Mouse (Mus musculus) CH12.LX (cell line): ENCODE measurements at regions not wholly inside any gene's neighbourhood (a gene's known extent, or its start where the extent isn't known, plus 50 kb on each side); places are given as distances from the start of the nearest gene placed in this dataset.

Source experiments
- DNase-seq: peaks from one replicate; pipeline ENCODE4 v3.0.0-alpha.2; 2013; ENCODE audit errors: extremely low read depth
- H3K27ac ChIP-seq: 2 replicates; pipeline ENCODE4 v1.5.1; 2012; ENCODE audit warnings: low read depth, mild to moderate bottlenecking, control low read depth, moderate library complexity; ENCODE audit not compliant: insufficient read depth
- H3K27me3 ChIP-seq: replicated peaks from 2 replicates; pipeline ENCODE3; 2012; ENCODE audit warnings: inconsistent platforms
- H3K36me3 ChIP-seq, 2 experiments: replicated peaks in 1 of 2; 2 replicates each; pipeline versions ENCODE3 to v1.6.1; 2012; ENCODE audit warnings: inconsistent platforms in 1 of 2, low read length in 1 of 2, mild to moderate bottlenecking in 1 of 2, mixed read lengths in 1 of 2, moderate library complexity in 1 of 2; ENCODE audit not compliant: control insufficient read depth in 1 of 2, insufficient read depth in 1 of 2
- H3K4me1 ChIP-seq, 2 experiments: 2 replicates each; pipeline ENCODE4 v1.6.1; 2012; ENCODE audit warnings: inconsistent platforms in 1 of 2, moderate library complexity in 1 of 2; ENCODE audit not compliant: insufficient read depth in 2 of 2, control insufficient read depth in 1 of 2
- H3K4me2 ChIP-seq: 2 replicates; pipeline ENCODE4 v1.6.1; 2012; ENCODE audit warnings: low read depth, mild to moderate bottlenecking, control low read depth; ENCODE audit not compliant: poor library complexity, insufficient read depth, severe bottlenecking
- H3K4me3 ChIP-seq, 3 experiments: fragments of 150-350 bp in 1 of 3; sonication (generic) in 1 of 3; replicated peaks in 1 of 3; 2 replicates each; pipeline versions ENCODE3 to v1.5.1; 2011 to 2012; ENCODE audit warnings: low read depth in 2 of 3, low read length in 2 of 3, mild to moderate bottlenecking in 2 of 3, moderate library complexity in 2 of 3, control low read depth in 1 of 3, improper control_type of control experiment in 1 of 3, inconsistent platforms in 1 of 3, mixed read lengths in 1 of 3; ENCODE audit not compliant: poor library complexity in 1 of 3
- H3K79me2 ChIP-seq: replicated peaks from 2 replicates; pipeline ENCODE4 v1.6.1; 2012; ENCODE audit warnings: mild to moderate bottlenecking, moderate library complexity; ENCODE audit not compliant: control insufficient read depth, poor library complexity, insufficient read depth, severe bottlenecking; ENCODE audit errors: extremely low read depth
- H3K9ac ChIP-seq: 2 replicates; pipeline ENCODE4 v1.6.1; 2012; ENCODE audit warnings: low read depth, mild to moderate bottlenecking, control low read depth, moderate library complexity; ENCODE audit not compliant: insufficient read depth
- H3K9me3 ChIP-seq: replicated peaks from 2 replicates; pipeline ENCODE3; 2012; ENCODE audit warnings: low read length, inconsistent platforms, mixed read lengths
- CHD1 ChIP-seq: IDR thresholded peaks from 2 replicates; pipeline ENCODE4 v1.6.1; 2012; ENCODE audit warnings: low read depth, low read length, improper control_type of control experiment, inconsistent platforms
- CTCF ChIP-seq, 2 experiments: IDR thresholded peaks in 1 of 2; conservative IDR thresholded peaks in 1 of 2; 2 replicates each; pipeline ENCODE4 v1.5.1; 2011 to 2012; ENCODE audit warnings: low read depth in 2 of 2, low read length in 2 of 2, improper control_type of control experiment in 1 of 2, inconsistent platforms in 1 of 2, mild to moderate bottlenecking in 1 of 2, moderate library complexity in 1 of 2
- E2F4 ChIP-seq: IDR thresholded peaks from 2 replicates; pipeline ENCODE4 v1.6.1; 2011; ENCODE audit warnings: low read depth, low read length, improper control_type of control experiment; ENCODE audit not compliant: insufficient replicate concordance
- ELF1 ChIP-seq: IDR thresholded peaks from 2 replicates; pipeline ENCODE4 v1.6.1; 2014; ENCODE audit warnings: low read depth, mild to moderate bottlenecking, inconsistent platforms, low read length, improper control_type of control experiment
- ETS1 ChIP-seq: conservative IDR thresholded peaks from 2 replicates; pipeline ENCODE4 v1.6.1; 2012; ENCODE audit warnings: low read depth, mild to moderate bottlenecking, inconsistent platforms, low read length, improper control_type of control experiment, moderate library complexity
- GABPA ChIP-seq: IDR thresholded peaks from 2 replicates; pipeline ENCODE4 v1.6.1; 2012; ENCODE audit warnings: low read depth, low read length, improper control_type of control experiment, inconsistent platforms; ENCODE audit not compliant: insufficient replicate concordance
- HCFC1 ChIP-seq: IDR thresholded peaks from 2 replicates; pipeline ENCODE4 v1.6.1; 2012; ENCODE audit warnings: low read depth, mild to moderate bottlenecking, inconsistent platforms, low read length, improper control_type of control experiment
- JUN ChIP-seq: IDR thresholded peaks from 2 replicates; pipeline ENCODE4 v1.6.1; 2011; ENCODE audit warnings: low read depth, mild to moderate bottlenecking, low read length, improper control_type of control experiment, moderate library complexity; ENCODE audit not compliant: insufficient read depth
- JUND ChIP-seq: conservative IDR thresholded peaks from 2 replicates; pipeline ENCODE4 v1.6.1; 2011; ENCODE audit warnings: low read depth, low read length, improper control_type of control experiment
- MAFK ChIP-seq: IDR thresholded peaks from 2 replicates; pipeline ENCODE4 v1.6.1; 2011; ENCODE audit warnings: low read length, improper control_type of control experiment; ENCODE audit not compliant: insufficient replicate concordance
- MAZ ChIP-seq: IDR thresholded peaks from 2 replicates; pipeline ENCODE4 v1.6.1; 2012; ENCODE audit warnings: low read depth, mild to moderate bottlenecking, inconsistent platforms, low read length, improper control_type of control experiment, moderate library complexity
- PAX5 ChIP-seq: IDR thresholded peaks from 2 replicates; pipeline ENCODE4 v1.6.1; 2012; ENCODE audit warnings: low read length, inconsistent platforms, mixed read lengths
- POLR2A ChIP-seq: IDR thresholded peaks from 2 replicates; pipeline ENCODE4 v1.6.1; 2011; ENCODE audit warnings: low read depth, mild to moderate bottlenecking, improper control_type of control experiment, low read length
- RAD21 ChIP-seq: IDR thresholded peaks from 2 replicates; pipeline ENCODE4 v1.6.1; 2011; ENCODE audit warnings: low read depth, mild to moderate bottlenecking, low read length, improper control_type of control experiment, moderate library complexity
- RCOR1 ChIP-seq: conservative IDR thresholded peaks from 2 replicates; pipeline ENCODE4 v1.6.1; 2012; ENCODE audit warnings: low read depth, mild to moderate bottlenecking, inconsistent platforms, low read length, improper control_type of control experiment
- SIN3A ChIP-seq: IDR thresholded peaks from 2 replicates; pipeline ENCODE4 v1.6.1; 2012; ENCODE audit warnings: low read length, improper control_type of control experiment, inconsistent platforms
- SMC3 ChIP-seq: IDR thresholded peaks from 2 replicates; pipeline ENCODE4 v1.6.1; 2011; ENCODE audit warnings: low read depth, low read length, improper control_type of control experiment
- TCF12 ChIP-seq: IDR thresholded peaks from 2 replicates; pipeline ENCODE4 v1.6.1; 2014; ENCODE audit warnings: low read depth, mild to moderate bottlenecking, inconsistent platforms, low read length, improper control_type of control experiment
- UBTF ChIP-seq: IDR thresholded peaks from 2 replicates; pipeline ENCODE4 v1.6.1; 2012; ENCODE audit warnings: low read depth, mild to moderate bottlenecking, inconsistent platforms, low read length, improper control_type of control experiment, moderate library complexity
- ZC3H11A ChIP-seq: IDR thresholded peaks from 2 replicates; pipeline ENCODE4 v1.6.1; 2012; ENCODE audit warnings: low read depth, mild to moderate bottlenecking, inconsistent platforms, low read length, improper control_type of control experiment
- ZKSCAN1 ChIP-seq: IDR thresholded peaks from 2 replicates; pipeline ENCODE4 v1.6.1; 2012; ENCODE audit warnings: low read depth, inconsistent platforms, low read length, improper control_type of control experiment, borderline replicate concordance
- ZNF384 ChIP-seq: IDR thresholded peaks from 2 replicates; pipeline ENCODE4 v1.6.1; 2012; ENCODE audit warnings: low read depth, low read length, improper control_type of control experiment, inconsistent platforms
- dilution Hi-C: fragments of 300-500 bp; cut with MboI; formaldehyde crosslinking; loops from 2 replicates; pipeline ENCODE4 v1.14.3; 2020; ENCODE audit warnings: low sequenced_read_pairs; ENCODE audit not compliant: extremely low pct_unique_long_range_greater_than_20kb, extremely low pct_ligation_motif_present
- in situ Hi-C: fragments of 300-500 bp; cut with MboI; formaldehyde crosslinking; loops from 3 replicates; pipeline ENCODE4 v1.14.3; 2019; ENCODE audit warnings: low sequenced_read_pairs, low pct_ligation_motif_present, low pct_unique_long_range_greater_than_20kb, mixed read lengths

- no peaks in the 10 kb centered on the region for H3K27me3 ChIP-seq
- no peak overlapping the region for H3K9ac ChIP-seq
- dilution Hi-C loops (no loop called here), in situ Hi-C loops (no loop called here)
- H3K27ac ChIP-seq = no peak overlapping the region
- H3K4me3 ChIP-seq = no peak overlapping the region
- no peaks in the 10 kb centered on the region for H3K79me2 ChIP-seq
- H3K36me3 ChIP-seq = no peaks in the 10 kb centered on the region
- no peaks in the 10 kb centered on the region for H3K4me1 ChIP-seq
- DNase-seq = no peak
- peaks cover 7% of the 10 kb centered on the region for H3K9me3 ChIP-seq
- H3K4me2 ChIP-seq = no peak overlapping the region
- TF ChIP-seq ZKSCAN1 (no peak), MAFK (no peak), POLR2A (no peak), HCFC1 (no peak), MAZ (no peak), ETS1 (no peak), JUND (no peak), CHD1 (no peak), E2F4 (no peak), SMC3 (no peak), PAX5 (no peak), SIN3A (no peak), TCF12 (no peak), GABPA (no peak), ZC3H11A (no peak), ELF1 (no peak), ZNF384 (no peak), RAD21 (no peak), UBTF (no peak), RCOR1 (no peak)
Observed at GRCm38 (mm10) chrX:62176011-62176410, 107.3 kb upstream of the 4933402E13Rik start.

- Histone ChIP-seq H3K79me2 (no peaks in the 10 kb centered on the region), H3K9me3 (peaks cover 10% of the 10 kb centered on the region), H3K4me3 (no peak overlapping the region), H3K9ac (no peak overlapping the region), H3K4me1 (no peaks in the 10 kb centered on the region), H3K27ac (no peak overlapping the region), H3K27me3 (no peaks in the 10 kb centered on the region), H3K4me2 (no peak overlapping the region), H3K36me3 (no peaks in the 10 kb centered on the region)
- dilution Hi-C loops (no loop called here), in situ Hi-C loops (no loop called here)
- no peak for DNase-seq
- TF ChIP-seq CTCF (conservative IDR thresholded peaks at IDR 0.05 in 1 of 2, IDR thresholded peaks at IDR 0.05 in 1 of 2; ENCODE audit: low read depth in 2 of 2, low read length in 2 of 2) (peak in 1 of 2 experiments; percentile 9; a peak in 1 of 4 replicates), JUN (no peak)
Observed at GRCm38 (mm10) chrX:62180089-62180488, 103.2 kb upstream of the 4933402E13Rik start.
